In the genomic region with DNA sequence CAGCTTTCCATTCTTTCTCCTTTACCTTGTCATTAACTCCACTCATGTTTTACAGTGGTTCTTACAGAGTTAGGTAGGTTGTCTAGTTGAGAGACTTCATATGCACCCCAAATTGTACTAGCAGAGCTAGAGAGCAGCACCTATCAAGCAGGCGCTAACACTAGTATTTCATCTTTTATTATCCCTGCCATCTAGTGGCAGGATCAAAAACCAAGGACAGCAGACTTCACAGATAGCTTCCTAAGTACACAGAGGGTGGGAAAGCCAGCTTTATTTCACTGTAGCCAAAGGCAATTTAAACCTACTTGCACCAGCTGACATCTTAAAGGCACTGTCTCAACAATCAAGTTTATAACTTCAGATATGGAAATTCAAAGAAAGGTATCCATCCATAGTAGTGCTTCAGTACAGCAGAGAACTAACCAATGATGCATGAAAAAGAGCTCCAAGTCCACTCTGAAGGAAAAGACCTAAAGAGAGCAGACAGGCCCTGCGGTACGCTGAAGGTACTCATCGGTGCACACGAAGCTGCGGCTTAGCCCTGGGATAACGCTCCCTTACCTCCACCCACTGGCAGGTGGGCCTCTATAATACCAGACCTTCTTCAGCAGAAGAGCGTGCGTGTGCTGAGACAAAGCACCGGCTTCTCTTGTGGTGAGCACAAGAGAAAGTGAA, we compare ENCODE assay signal across 13 mouse cellular contexts. TPM values are rescaled to one million over a fixed set of nuclear protein-coding genes. Genes with fewer than 3 reads are reported as not detected.
DNase-seq lines count a peak whose midpoint lies in the region; ATAC-seq and TF ChIP-seq lines count a peak whose summit lies in the region.
"Had no signal": no experiment of that assay in that cellular context is flagged by ENCODE, and none has a peak within 500 bp of the region (broad histone marks: within the 10 kb centered on the region; RNA-seq: fewer than 3 reads in every experiment).

No protein-coding gene starts in this region.

- no peak overlapping the region for H3K27ac ChIP-seq in forebrain, embryonic 14.5 days (ENCODE audit: low read depth, low read length)
- H3K27ac ChIP-seq in forebrain, embryonic 15.5 days (replicated peaks) = no peak overlapping the region
- H3K27ac ChIP-seq in limb, embryonic 14.5 days (replicated peaks; ENCODE audit: low read depth, low read length) = no peak overlapping the region
- H3K27ac ChIP-seq in limb, embryonic 10.5 days = no peak overlapping the region
- no peak overlapping the region for H3K27ac ChIP-seq in liver, postnatal 0 days (ENCODE audit: low read depth)
- H3K27ac ChIP-seq: forebrain, embryonic 12.5 days; midbrain, embryonic 15.5 days had no signal

- no peak overlapping the region for H3K4me2 ChIP-seq in forebrain, embryonic 14.5 days (ENCODE audit: low read length)
- H3K4me2 ChIP-seq in forebrain, embryonic 15.5 days (replicated peaks) = no peak overlapping the region
- no peak overlapping the region for H3K4me2 ChIP-seq in limb, embryonic 14.5 days (replicated peaks; ENCODE audit: low read depth, low read length, severe bottlenecking)
- H3K4me2 ChIP-seq in liver, postnatal 0 days (ENCODE audit: low read depth, low read length) = no peak overlapping the region
- H3K4me2 ChIP-seq: forebrain, embryonic 12.5 days; midbrain, embryonic 15.5 days had no signal

- no peak for TF ChIP-seq POLR2A in limb, embryonic 14.5 days (IDR thresholded peaks at IDR 0.05; ENCODE audit: borderline replicate concordance, extremely low read depth, insufficient read depth, insufficient read length)
- TF ChIP-seq POLR2A in brain, embryonic 14.5 days (IDR thresholded peaks at IDR 0.05; ENCODE audit: borderline replicate concordance, extremely low read depth, insufficient read depth, insufficient read length, poor library complexity, severe bottlenecking) = no peak

- H3K27me3 ChIP-seq in forebrain, embryonic 14.5 days (replicated peaks; ENCODE audit: control insufficient read depth, insufficient read depth, low read length) = no peaks in the 10 kb centered on the region
- no peaks in the 10 kb centered on the region for H3K27me3 ChIP-seq in forebrain, embryonic 15.5 days
- H3K27me3 ChIP-seq in limb, embryonic 14.5 days (ENCODE audit: control insufficient read depth, insufficient read depth, low read length) = no peaks in the 10 kb centered on the region
- no peaks in the 10 kb centered on the region for H3K27me3 ChIP-seq in limb, embryonic 10.5 days (ENCODE audit: low read depth, poor library complexity, severe bottlenecking)
- no peaks in the 10 kb centered on the region for H3K27me3 ChIP-seq in liver, postnatal 0 days (ENCODE audit: insufficient read depth, low read length)
- H3K27me3 ChIP-seq: forebrain, embryonic 12.5 days; midbrain, embryonic 15.5 days had no signal

- H3K4me3 ChIP-seq in forebrain, embryonic 14.5 days (ENCODE audit: low read depth, low read length) = no peak overlapping the region
- H3K4me3 ChIP-seq in forebrain, embryonic 15.5 days = no peak overlapping the region
- no peak overlapping the region for H3K4me3 ChIP-seq in limb, embryonic 14.5 days (replicated peaks; ENCODE audit: low read length)
- H3K4me3 ChIP-seq in limb, embryonic 10.5 days = no peak overlapping the region
- no peak overlapping the region for H3K4me3 ChIP-seq in liver, postnatal 0 days (ENCODE audit: low read depth, low read length)
- H3K4me3 ChIP-seq: forebrain, embryonic 12.5 days; midbrain, embryonic 15.5 days had no signal

- TF ChIP-seq CTCF in brain, embryonic 14.5 days (IDR thresholded peaks at IDR 0.05; ENCODE audit: borderline replicate concordance, extremely low read depth, insufficient read depth, insufficient read length) = peak; percentile 27; the same call in 1 of the 2 replicates
- TF ChIP-seq CTCF in liver, postnatal 0 days (IDR thresholded peaks at IDR 0.05; ENCODE audit: low read depth) = peak; percentile 44

- peak; percentile 43 for DNase-seq in forebrain, embryonic 14.5 days (ENCODE audit: low spot score)
- peak; percentile 17 for DNase-seq in limb, embryonic 14.5 days (ENCODE audit: low spot score)
- no peak for DNase-seq in limb, embryonic 10.5 days (ENCODE audit: low spot score)
- DNase-seq in brain, embryonic 14.5 days (ENCODE audit: low read depth) = peak; percentile 56
- no peak for DNase-seq in liver, postnatal 0 days
- no peak for DNase-seq in thymus, postnatal 4 days
- DNase-seq in thymus, postnatal 10 days (ENCODE audit: low spot score in 2 of 2) = no peak
- DNase-seq: adrenal gland, postnatal 10 days; cerebellum, adult 9-10 months; heart, postnatal 36 days had no signal

- 88% methylated on average over 10 of the region's 10 CpGs for WGBS in forebrain, embryonic 14.5 days
- WGBS in forebrain, embryonic 15.5 days = 83% methylated on average over 10 of the region's 10 CpGs
- 77% methylated on average over 10 of the region's 10 CpGs for WGBS in limb, embryonic 14.5 days
- WGBS in limb, embryonic 10.5 days = 72% methylated on average over 10 of the region's 10 CpGs
- 81% methylated on average over 10 of the region's 10 CpGs for WGBS in liver, postnatal 0 days (ENCODE audit: insufficient replicate concordance)

- no peak for TF ChIP-seq EP300 in liver, postnatal 0 days (IDR thresholded peaks at IDR 0.05; ENCODE audit: low read depth)

- H3K36me3 ChIP-seq in forebrain, embryonic 14.5 days (ENCODE audit: control insufficient read depth, insufficient read depth, low read length) = no peaks in the 10 kb centered on the region
- no peaks in the 10 kb centered on the region for H3K36me3 ChIP-seq in forebrain, embryonic 15.5 days
- H3K36me3 ChIP-seq in limb, embryonic 14.5 days (ENCODE audit: control insufficient read depth, insufficient read depth, low read length) = no peaks in the 10 kb centered on the region
- 0 out of 2 replicates have a peak, but pooled peaks cover 5% of the 10 kb centered on the region for H3K36me3 ChIP-seq in limb, embryonic 10.5 days
- no peaks in the 10 kb centered on the region for H3K36me3 ChIP-seq in liver, postnatal 0 days (replicated peaks; ENCODE audit: insufficient read depth, low read length)
- H3K36me3 ChIP-seq: forebrain, embryonic 12.5 days; midbrain, embryonic 15.5 days had no signal

- H3K4me1 ChIP-seq in forebrain, embryonic 14.5 days (ENCODE audit: control insufficient read depth, insufficient read depth, low read length) = peaks cover 3% of the 10 kb centered on the region; the same call in 1 of the 2 replicates
- H3K4me1 ChIP-seq in forebrain, embryonic 15.5 days = peaks cover 16% of the 10 kb centered on the region
- 0 out of 2 replicates have a peak, but pooled peaks cover 8% of the 10 kb centered on the region for H3K4me1 ChIP-seq in limb, embryonic 14.5 days (ENCODE audit: control insufficient read depth, insufficient read depth, low read length)
- peaks cover 32% of the 10 kb centered on the region for H3K4me1 ChIP-seq in limb, embryonic 10.5 days
- H3K4me1 ChIP-seq in liver, postnatal 0 days (ENCODE audit: insufficient read depth) = peaks cover 5% of the 10 kb centered on the region; the same call in 1 of the 2 replicates

- no peak for ATAC-seq in forebrain, embryonic 14.5 days
- no peak for ATAC-seq in forebrain, embryonic 15.5 days (replicated peaks)
- ATAC-seq in limb, embryonic 14.5 days (ENCODE audit: low FRiP score, low read depth) = no peak
- ATAC-seq in liver, postnatal 0 days = no peak
- ATAC-seq: midbrain, embryonic 15.5 days had no signal

- no peak overlapping the region for H3K9ac ChIP-seq in forebrain, embryonic 14.5 days (ENCODE audit: low read length)
- no peak overlapping the region for H3K9ac ChIP-seq in forebrain, embryonic 15.5 days (replicated peaks)
- no peak overlapping the region for H3K9ac ChIP-seq in limb, embryonic 14.5 days (ENCODE audit: low read depth, low read length, severe bottlenecking)
- no peak overlapping the region for H3K9ac ChIP-seq in liver, postnatal 0 days (replicated peaks)
- H3K9ac ChIP-seq: forebrain, embryonic 12.5 days; midbrain, embryonic 15.5 days had no signal

- no peaks in the 10 kb centered on the region for H3K9me3 ChIP-seq in forebrain, embryonic 14.5 days (replicated peaks; ENCODE audit: control insufficient read depth, low read length)
- H3K9me3 ChIP-seq in forebrain, embryonic 15.5 days = no peaks in the 10 kb centered on the region
- no peaks in the 10 kb centered on the region for H3K9me3 ChIP-seq in limb, embryonic 14.5 days (ENCODE audit: control insufficient read depth, low read length)
- no peaks in the 10 kb centered on the region for H3K9me3 ChIP-seq in limb, embryonic 10.5 days (replicated peaks)
- H3K9me3 ChIP-seq in liver, postnatal 0 days (ENCODE audit: low read length) = no peaks in the 10 kb centered on the region
- H3K9me3 ChIP-seq: forebrain, embryonic 12.5 days; midbrain, embryonic 15.5 days had no signal

RNA-seq across cellular contexts. Expression of gene Stt3b, which starts 16.2 kb away (rescaled TPM):
- 74.8 and 80.5 TPM in 2 replicates for polyA plus RNA-seq in forebrain, embryonic 14.5 days (2014; fragmentation: Nextera tagmentation; extraction: Ambion mirVana)
- polyA plus RNA-seq in forebrain, embryonic 15.5 days (2015; fragmentation: Nextera tagmentation; extraction: Ambion mirVana) = 77.5 and 80.5 TPM in 2 replicates
- 67.2 and 78.4 TPM in 2 replicates for polyA plus RNA-seq in limb, embryonic 14.5 days (2012; rRNA removed)
- 117 and 118 TPM in 2 replicates for polyA plus RNA-seq in limb, embryonic 14.5 days (2014; fragmentation: Nextera tagmentation; extraction: Ambion mirVana)
- 102 and 105 TPM in 2 replicates for polyA plus RNA-seq in limb, embryonic 10.5 days (2016; fragmentation: Nextera tagmentation; extraction: Ambion mirVana)
- 58.1 and 74.2 TPM in 2 replicates for polyA plus RNA-seq in brain, embryonic 14.5 days (2012; rRNA removed)
- 41.8 and 43.8 TPM in 2 replicates for polyA plus RNA-seq in liver, postnatal 0 days (2015; fragmentation: Nextera tagmentation; extraction: Ambion mirVana)

Comparison
In these comparisons a context has a peak if more than half of its experiments do, and no peak if none do; other contexts are left out.
1. DNase-seq: peak in forebrain, embryonic 14.5 days (single experiment), limb, embryonic 14.5 days (single experiment) and brain, embryonic 14.5 days (single experiment); none in limb, embryonic 10.5 days (single experiment), liver, postnatal 0 days (single experiment), thymus, postnatal 4 days (single experiment) and thymus, postnatal 10 days (0 of 2).